Mouse (Mus musculus) liver, adult 2 months (tissue): ENCODE results near the gene Hint1. TPM values are rescaled to one million over a fixed set of nuclear protein-coding genes. Genes with fewer than 3 reads are reported as not detected.

Experiments
- DNase-seq: peaks from one replicate; pipeline ENCODE4 v3.0.0-alpha.2; 2011; ENCODE audit warnings: low read depth, low spot score; ENCODE audit errors: extremely low read depth
- H3K27ac ChIP-seq: fragments of 200-500 bp; replicated peaks from 2 replicates; pipeline ENCODE4 v1.5.1; 2012; ENCODE audit warnings: low read depth, mild to moderate bottlenecking, control low read depth, inconsistent platforms, low read length; ENCODE audit not compliant: insufficient read depth
- H3K27me3 ChIP-seq: fragments of 200-500 bp; 2 replicates; pipeline ENCODE4 v1.6.1; 2012; ENCODE audit warnings: mild to moderate bottlenecking, moderate library complexity, low read length, inconsistent platforms; ENCODE audit not compliant: control insufficient read depth, insufficient read depth
- H3K36me3 ChIP-seq: fragments of 200-500 bp; 2 replicates; pipeline ENCODE4 v1.6.1; 2012; ENCODE audit warnings: low read length, inconsistent platforms; ENCODE audit not compliant: control insufficient read depth, insufficient read depth
- H3K4me1 ChIP-seq: fragments of 200-500 bp; 2 replicates; pipeline ENCODE4 v1.6.1; 2011; ENCODE audit warnings: low read length; ENCODE audit not compliant: control insufficient read depth, insufficient read depth
- H3K4me3 ChIP-seq: fragments of 200-500 bp; 2 replicates; pipeline ENCODE4 v1.5.1; 2011; ENCODE audit warnings: low read depth, mild to moderate bottlenecking, control low read depth, low read length, moderate library complexity; ENCODE audit not compliant: insufficient read depth
- H3K79me2 ChIP-seq: fragments of 200-500 bp; 2 replicates; pipeline ENCODE4 v1.6.1; 2012; ENCODE audit warnings: inconsistent platforms, mild to moderate bottlenecking, low read length, moderate library complexity; ENCODE audit not compliant: control insufficient read depth, insufficient read depth
- H3K9ac ChIP-seq: fragments of 200-500 bp; 2 replicates; pipeline ENCODE4 v1.6.1; 2012; ENCODE audit warnings: low read depth, mild to moderate bottlenecking, control low read depth, inconsistent platforms, low read length
- CTCF ChIP-seq: fragments of 200-500 bp; IDR thresholded peaks from 2 replicates; pipeline ENCODE4 v1.5.1; 2011; ENCODE audit warnings: low read depth, low read length, control low read depth
- POLR2A ChIP-seq: fragments of 200-500 bp; IDR thresholded peaks from 2 replicates; pipeline ENCODE4 v1.6.1; 2011; ENCODE audit warnings: low read length, control low read depth; ENCODE audit not compliant: insufficient read depth; ENCODE audit errors: extremely low read depth
- WGBS: fragments of 180-500 bp; shearing (Covaris S2); methylation state at CpG from one replicate; pipeline ENCODE4 v1.1.7; 2018; 5-methylcytosine and 5-hydroxymethylcytosine counted together
- polyA plus RNA-seq: library from polyadenylated mRNA; depleted of rRNA; stranded (reverse); fragments of >200 nt; gene quantifications from 2 replicates; pipeline ENCODE4 v1.2.3, GENCODE M21; 2012; rRNA removed
- total RNA-seq: library from RNA; depleted of rRNA; stranded (reverse); fragments of >200 nt; gene quantifications from 2 replicates; pipeline ENCODE4 v1.2.3, GENCODE M21; 2014; rRNA removed

Hint1 gene
- total and polyA plus RNA-seq, 2 experiments, result 629 to 664 TPM

DNA sequence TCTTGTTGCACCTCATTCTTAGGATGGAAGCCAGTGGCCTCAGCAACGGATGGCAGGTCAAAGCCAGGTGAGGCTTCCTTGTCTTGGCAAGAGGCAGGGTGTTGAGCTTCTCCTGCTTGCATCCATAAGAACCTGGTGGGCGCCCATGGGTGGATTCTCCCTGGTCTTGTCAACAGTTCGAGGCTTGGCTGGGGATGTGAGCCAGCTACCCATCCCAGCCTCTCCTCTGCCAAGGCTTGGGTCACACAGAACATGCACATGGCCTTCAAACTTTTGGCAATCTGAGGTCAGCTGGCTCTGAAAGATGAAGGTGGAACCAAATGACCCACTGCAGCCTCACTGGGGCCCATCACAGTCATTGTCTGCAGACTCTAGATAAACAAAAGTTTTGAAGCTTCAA lies 45.0 kb downstream of the Hint1 start:
- 78% methylated on average over 3 of the region's 3 CpGs for WGBS
- Histone ChIP-seq H3K4me3 (no peak overlapping the region), H3K27ac (no peak overlapping the region), H3K27me3 (no peaks in the 10 kb centered on the region), H3K79me2 (no peaks in the 10 kb centered on the region), H3K9ac (no peak overlapping the region), H3K4me1 (no peaks in the 10 kb centered on the region), H3K36me3 (peaks cover 6% of the 10 kb centered on the region; the same call in 1 of the 2 replicates)
- peak; percentile 28 for DNase-seq
- no peak for TF ChIP-seq CTCF
- no peak for TF ChIP-seq POLR2A

DNA sequence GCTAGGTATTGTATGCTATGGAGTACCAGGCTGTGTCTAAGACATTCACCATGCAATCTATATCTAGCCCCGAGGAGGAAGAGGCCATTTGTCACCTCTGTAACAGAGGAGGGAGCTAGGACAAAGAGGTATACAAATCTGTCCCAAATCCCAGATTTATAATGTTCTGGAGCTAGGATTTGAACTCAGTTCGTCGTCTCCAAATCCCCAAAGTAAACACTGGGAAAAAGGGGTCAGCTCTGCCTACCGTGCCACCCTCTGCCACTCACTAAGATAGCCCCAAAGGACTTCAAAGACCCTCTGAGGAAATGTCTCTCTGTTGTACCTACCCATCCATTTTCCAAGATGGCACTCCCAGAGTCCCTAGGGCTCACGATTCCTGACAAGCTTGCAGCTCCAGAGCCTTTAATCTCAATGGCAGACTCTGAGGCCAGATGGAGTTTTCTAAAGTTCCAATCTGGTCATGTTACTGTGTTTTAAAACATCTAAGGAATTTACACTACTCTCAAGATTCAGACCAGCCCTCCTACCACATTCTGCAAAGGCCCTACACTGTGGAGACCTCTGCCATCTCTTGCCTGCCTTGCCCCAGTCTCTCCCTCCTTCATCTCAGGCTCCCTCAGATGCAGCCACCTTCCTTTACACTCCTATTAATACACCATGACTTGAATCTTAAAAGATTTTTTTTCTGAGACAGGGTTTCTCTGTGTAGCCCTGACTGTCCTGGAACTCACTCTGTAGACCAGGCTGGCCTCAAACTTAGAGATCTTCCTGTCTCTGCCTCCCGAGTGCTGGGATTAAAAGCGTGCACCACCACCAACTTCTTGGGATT lies 45.7 kb downstream of the Hint1 start:
- H3K27me3 ChIP-seq, result no peaks in the 10 kb centered on the region
- H3K36me3 ChIP-seq, result peaks cover 6% of the 10 kb centered on the region; the same call in 1 of the 2 replicates
- no peaks in the 10 kb centered on the region for H3K4me1 ChIP-seq
- no peak overlapping the region for H3K27ac ChIP-seq
- no peak overlapping the region for H3K9ac ChIP-seq
- DNase-seq, result no peak
- TF ChIP-seq POLR2A (no peak), CTCF (no peak)
- no peaks in the 10 kb centered on the region for H3K79me2 ChIP-seq
- no peak overlapping the region for H3K4me3 ChIP-seq
- 95% methylated on average over 7 of the region's 7 CpGs for WGBS

DNA sequence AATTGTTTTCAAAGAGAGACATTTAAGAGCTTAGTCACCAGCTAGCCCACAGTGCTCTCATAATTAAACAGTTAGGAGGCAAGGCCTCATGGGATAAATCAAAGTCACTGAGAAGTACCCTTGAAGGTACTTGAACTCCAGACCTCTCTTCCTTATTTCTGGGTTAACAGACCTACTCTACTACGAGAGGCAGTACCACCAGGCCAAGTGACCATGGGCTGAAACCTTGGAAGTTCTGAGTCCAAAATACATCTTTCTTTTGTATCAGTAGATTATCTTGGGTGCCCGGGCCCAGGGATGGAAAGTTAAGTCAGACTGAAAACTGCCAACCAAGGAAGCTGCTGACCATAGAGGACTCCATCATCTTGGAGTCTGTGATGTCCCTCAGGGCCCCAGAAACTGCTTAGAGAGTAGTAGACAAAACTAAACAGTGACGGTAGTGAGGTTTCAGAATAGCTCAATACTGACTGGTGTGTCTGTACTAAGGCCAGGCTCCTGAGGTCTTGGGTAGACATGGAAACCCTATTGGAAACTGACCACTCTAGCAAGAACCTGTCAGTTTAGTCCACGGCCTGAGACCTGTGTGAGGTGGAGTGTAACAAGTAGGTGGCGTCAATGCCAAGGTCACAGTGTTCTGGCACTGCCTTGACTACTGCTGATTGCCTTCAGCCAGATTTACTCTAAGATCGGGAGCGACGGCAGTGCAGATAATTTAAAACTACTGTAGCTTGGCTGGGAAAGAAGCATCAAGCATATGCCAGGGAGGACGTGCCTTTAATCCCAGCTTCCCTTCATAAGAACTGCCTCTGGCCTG lies 46.5 kb downstream of the Hint1 start:
- no peaks in the 10 kb centered on the region for H3K79me2 ChIP-seq
- no peak overlapping the region for H3K4me3 ChIP-seq
- peaks cover 9% of the 10 kb centered on the region for H3K36me3 ChIP-seq
- no peaks in the 10 kb centered on the region for H3K27me3 ChIP-seq
- 90% methylated on average over 9 of the region's 9 CpGs for WGBS
- H3K4me1 ChIP-seq, result no peaks in the 10 kb centered on the region
- no peak overlapping the region for H3K9ac ChIP-seq
- TF ChIP-seq POLR2A (no peak), CTCF (no peak)
- no peak overlapping the region for H3K27ac ChIP-seq
- peak; percentile 21 for DNase-seq

DNA sequence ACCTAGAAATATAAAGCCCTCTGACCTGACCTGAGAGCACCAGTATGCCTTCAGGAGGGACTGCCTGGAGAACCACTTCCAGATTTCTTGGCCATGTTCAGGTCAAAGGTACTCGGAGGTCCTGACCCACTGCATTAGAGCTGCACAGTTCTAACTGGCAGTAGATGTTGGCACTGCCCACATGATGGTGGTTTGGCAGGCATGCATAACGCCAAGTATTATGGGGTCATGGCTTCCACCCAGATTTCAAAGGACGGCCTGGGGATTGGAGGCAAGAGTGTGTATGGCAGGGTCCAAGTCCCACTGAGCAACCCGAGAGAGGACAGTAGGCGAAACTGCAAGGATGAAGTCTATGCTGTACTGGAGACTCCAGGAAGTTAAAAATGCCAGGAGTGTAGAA lies 47.7 kb downstream of the Hint1 start:
- no peak for TF ChIP-seq POLR2A
- no peak for TF ChIP-seq CTCF
- Histone ChIP-seq H3K4me3 (no peak overlapping the region), H3K27ac (no peak overlapping the region), H3K27me3 (no peaks in the 10 kb centered on the region), H3K79me2 (no peaks in the 10 kb centered on the region), H3K9ac (no peak overlapping the region), H3K36me3 (peaks cover 16% of the 10 kb centered on the region), H3K4me1 (no peaks in the 10 kb centered on the region)
- DNase-seq, result peak; percentile 70
- WGBS, result 54% methylated on average over 5 of the region's 5 CpGs

DNA sequence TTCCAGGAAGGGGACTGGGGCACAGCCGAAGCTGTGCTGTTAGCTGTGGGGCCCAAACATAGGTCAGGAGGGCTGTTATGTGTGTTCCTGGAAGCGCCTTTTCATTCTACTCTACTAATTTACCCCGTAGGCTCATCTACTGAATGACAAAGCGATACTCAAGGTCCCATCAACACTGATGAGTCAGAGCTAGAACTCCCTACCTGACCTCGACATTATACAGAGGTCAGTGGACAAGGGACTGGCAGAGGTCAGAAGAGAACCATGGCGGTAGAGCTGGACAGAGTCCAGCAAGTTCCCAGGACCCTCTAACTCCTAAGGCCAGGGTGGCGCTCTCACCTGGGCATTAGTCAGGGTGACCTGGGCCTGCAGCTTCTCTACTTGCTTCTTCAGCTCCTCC lies 51.3 kb downstream of the Hint1 start:
- WGBS, result 95% methylated on average over 7 of the region's 7 CpGs
- DNase-seq, result no peak
- Histone ChIP-seq H3K27me3 (no peaks in the 10 kb centered on the region), H3K79me2 (no peaks in the 10 kb centered on the region), H3K36me3 (peaks cover 27% of the 10 kb centered on the region), H3K4me3 (no peak overlapping the region), H3K27ac (no peak overlapping the region), H3K4me1 (no peaks in the 10 kb centered on the region), H3K9ac (no peak overlapping the region)
- no peak for TF ChIP-seq POLR2A
- no peak for TF ChIP-seq CTCF

DNA sequence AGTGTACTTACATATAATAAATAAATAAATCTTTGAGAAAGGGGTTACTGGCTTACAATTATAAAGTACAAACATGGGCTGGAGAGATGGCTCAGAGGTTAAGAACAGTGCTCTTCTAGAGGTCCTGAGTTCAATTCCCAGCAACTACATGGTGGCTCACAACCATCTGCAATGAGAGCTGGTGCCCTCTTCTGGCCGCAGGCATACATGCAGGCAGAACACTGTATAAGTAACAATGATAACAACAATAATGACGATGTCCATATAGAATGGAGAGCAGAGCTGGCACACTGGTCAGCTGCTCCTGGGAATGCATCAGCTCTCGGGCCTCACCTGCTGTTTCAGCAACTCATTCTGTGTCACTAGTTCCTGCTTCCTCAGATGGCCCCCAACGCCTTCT lies 52.1 kb downstream of the Hint1 start:
- Histone ChIP-seq H3K27ac (no peak overlapping the region), H3K79me2 (no peaks in the 10 kb centered on the region), H3K9ac (no peak overlapping the region), H3K36me3 (peaks cover 29% of the 10 kb centered on the region), H3K27me3 (no peaks in the 10 kb centered on the region), H3K4me1 (no peaks in the 10 kb centered on the region), H3K4me3 (no peak overlapping the region)
- TF ChIP-seq CTCF (peak; percentile 48), POLR2A (no peak)
- WGBS, result 96% methylated on average over 4 of the region's 4 CpGs
- DNase-seq, result no peak

Other genes with a start within 250 kb of the Hint1 start
- 9.2 and 9.3 TPM in 2 replicates for gene Cdc42se2, start 78.7 kb upstream of the Hint1 start, total RNA-seq
- gene Cdc42se2, start 78.7 kb upstream of the Hint1 start, polyA plus RNA-seq, result 7.4 and 8.0 TPM in 2 replicates
- gene Lyrm7, start 5.5 kb upstream of the Hint1 start, total RNA-seq, result 1.3 and 1.8 TPM in 2 replicates
- gene Lyrm7, start 5.5 kb upstream of the Hint1 start, polyA plus RNA-seq, result 0.46 and 1.2 TPM in 2 replicates
- 2.0 and 3.1 TPM in 2 replicates for gene Gpx3, start 36.1 kb downstream of the Hint1 start, total RNA-seq
- 2.7 and 3.3 TPM in 2 replicates for gene Gpx3, start 36.1 kb downstream of the Hint1 start, polyA plus RNA-seq
- gene Tnip1, start 96.5 kb downstream of the Hint1 start, total RNA-seq, result 3.0 TPM in 2 replicates
- 7.2 and 8.1 TPM in 2 replicates for gene Tnip1, start 96.5 kb downstream of the Hint1 start, polyA plus RNA-seq
- 111 and 120 TPM in 2 replicates for gene Anxa6, start 167.1 kb downstream of the Hint1 start, total RNA-seq
- 87.5 and 91.3 TPM in 2 replicates for gene Anxa6, start 167.1 kb downstream of the Hint1 start, polyA plus RNA-seq
- 0.13 and 0.55 TPM in 2 replicates for gene Ccdc69, start 211.7 kb downstream of the Hint1 start, total RNA-seq
- gene Ccdc69, start 211.7 kb downstream of the Hint1 start, polyA plus RNA-seq, result 0.43 TPM in 1 of 2 replicates, not detected in the other
- gene Gm2a, start 231.7 kb downstream of the Hint1 start, total RNA-seq, result 41.1 and 61.8 TPM in 2 replicates
- 64.6 and 73.6 TPM in 2 replicates for gene Gm2a, start 231.7 kb downstream of the Hint1 start, polyA plus RNA-seq